Mouse (Mus musculus) ES-Bruce4 (cell line): Measurements from ENCODE around the gene Tlr12. TPM values are rescaled to one million over a fixed set of nuclear protein-coding genes. Genes with fewer than 3 reads are reported as not detected.

Source experiments
- H3K27ac ChIP-seq: 2 replicates; pipeline ENCODE4 v1.5.1; 2012; ENCODE audit warnings: low read length, inconsistent platforms; ENCODE audit not compliant: insufficient read depth
- H3K27me3 ChIP-seq: 2 replicates; pipeline ENCODE4 v1.6.1; 2012; ENCODE audit warnings: mild to moderate bottlenecking, low read length, inconsistent platforms; ENCODE audit not compliant: control insufficient read depth, poor library complexity, insufficient read depth, severe bottlenecking
- H3K36me3 ChIP-seq: 2 replicates; pipeline ENCODE4 v1.6.1; 2012; ENCODE audit warnings: inconsistent platforms, mild to moderate bottlenecking, low read length, moderate library complexity; ENCODE audit not compliant: control insufficient read depth, poor library complexity, insufficient read depth, severe bottlenecking
- H3K4me1 ChIP-seq: one replicate; pipeline ENCODE4 v1.8.1; 2011; ENCODE audit warnings: low read length; ENCODE audit not compliant: control insufficient read depth, insufficient read depth
- H3K4me3 ChIP-seq: 2 replicates; pipeline ENCODE4 v1.5.1; 2011; ENCODE audit warnings: low read depth, mild to moderate bottlenecking, low read length
- H3K9ac ChIP-seq: 2 replicates; pipeline ENCODE4 v1.6.1; 2012; ENCODE audit warnings: low read depth, mild to moderate bottlenecking, inconsistent platforms; ENCODE audit not compliant: poor library complexity, severe bottlenecking
- H3K9me3 ChIP-seq: replicated peaks from 2 replicates; pipeline ENCODE4 v1.6.1; 2012; ENCODE audit warnings: mild to moderate bottlenecking, low read length, inconsistent platforms; ENCODE audit not compliant: control insufficient read depth, poor library complexity, insufficient read depth, severe bottlenecking
- CTCF ChIP-seq: IDR thresholded peaks from one replicate; pipeline ENCODE4 v1.8.1; 2011; ENCODE audit warnings: low read depth, low read length
- EP300 ChIP-seq: IDR thresholded peaks from 2 replicates; pipeline ENCODE4 v1.6.1; 2011; ENCODE audit warnings: low read depth, low read length; ENCODE audit not compliant: insufficient read depth
- POLR2A ChIP-seq: IDR thresholded peaks from one replicate; pipeline ENCODE4 v1.8.1; 2011; ENCODE audit warnings: low read length; ENCODE audit not compliant: insufficient read depth
- polyA plus RNA-seq: library from polyadenylated mRNA; stranded (reverse); fragments of >200 nt; gene quantifications from 2 replicates; pipeline ENCODE4 v1.2.4, GENCODE M21; 2011; ENCODE audit warnings: low read depth; ENCODE audit not compliant: missing spikeins, insufficient read depth, insufficient read length

Gene Tlr12
- polyA plus RNA-seq, 1 experiment: not detected

DNA sequence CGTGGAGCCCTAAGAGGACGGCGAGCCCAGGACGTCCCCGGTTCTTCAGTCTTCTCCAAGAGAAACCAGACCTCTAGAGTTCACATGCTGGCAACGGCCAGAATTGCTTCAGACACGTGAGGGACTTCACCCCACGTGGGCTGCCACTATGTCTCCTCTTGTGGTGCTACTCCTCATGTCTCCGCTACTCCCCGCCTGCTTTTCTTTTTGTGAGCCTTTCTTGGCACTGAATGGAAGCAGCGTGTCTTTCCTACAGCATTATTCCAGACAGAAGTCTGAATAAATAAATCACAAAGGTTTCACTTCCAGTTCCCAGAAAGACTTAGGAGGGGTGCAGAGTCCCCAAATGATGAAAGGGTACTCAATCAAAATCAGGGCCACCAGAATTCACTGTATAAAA is 10.8 kb downstream of the Tlr12 start:
- no peak overlapping the region for H3K27ac ChIP-seq
- H3K4me1 ChIP-seq: no peaks in the 10 kb centered on the region
- H3K36me3 ChIP-seq: peaks cover 7% of the 10 kb centered on the region; the same call in 1 of the 2 replicates
- no peaks in the 10 kb centered on the region for H3K27me3 ChIP-seq
- H3K9me3 ChIP-seq: no peaks in the 10 kb centered on the region
- H3K9ac ChIP-seq: no peak overlapping the region
- no peak overlapping the region for H3K4me3 ChIP-seq
- TF ChIP-seq CTCF (no peak), POLR2A (no peak), EP300 (no peak)

DNA sequence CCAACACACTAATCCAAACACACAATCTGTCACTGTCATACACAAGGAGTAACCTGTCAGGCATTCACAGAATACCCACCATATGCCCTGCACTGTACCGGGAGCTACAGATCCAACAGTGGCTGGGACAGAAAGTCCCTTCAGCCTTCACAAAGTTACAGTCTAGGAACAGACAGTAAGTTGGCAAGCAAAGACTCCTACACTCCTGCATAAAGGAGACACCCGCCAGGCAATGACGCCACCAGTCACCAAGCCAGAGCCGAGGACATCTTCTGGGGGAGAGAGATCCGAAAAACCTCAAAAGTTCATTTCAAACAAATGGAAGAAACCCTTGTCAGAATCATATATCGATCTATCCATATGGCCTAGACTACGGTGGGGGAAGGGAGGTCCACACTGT is 11.8 kb downstream of the Tlr12 start:
- TF ChIP-seq POLR2A: no peak
- TF ChIP-seq CTCF: no peak
- no peak for TF ChIP-seq EP300
- Histone ChIP-seq H3K4me3 (no peak overlapping the region), H3K9me3 (no peaks in the 10 kb centered on the region), H3K9ac (no peak overlapping the region), H3K36me3 (peaks cover 7% of the 10 kb centered on the region; the same call in 1 of the 2 replicates), H3K27me3 (no peaks in the 10 kb centered on the region), H3K4me1 (no peaks in the 10 kb centered on the region), H3K27ac (no peak overlapping the region)

DNA sequence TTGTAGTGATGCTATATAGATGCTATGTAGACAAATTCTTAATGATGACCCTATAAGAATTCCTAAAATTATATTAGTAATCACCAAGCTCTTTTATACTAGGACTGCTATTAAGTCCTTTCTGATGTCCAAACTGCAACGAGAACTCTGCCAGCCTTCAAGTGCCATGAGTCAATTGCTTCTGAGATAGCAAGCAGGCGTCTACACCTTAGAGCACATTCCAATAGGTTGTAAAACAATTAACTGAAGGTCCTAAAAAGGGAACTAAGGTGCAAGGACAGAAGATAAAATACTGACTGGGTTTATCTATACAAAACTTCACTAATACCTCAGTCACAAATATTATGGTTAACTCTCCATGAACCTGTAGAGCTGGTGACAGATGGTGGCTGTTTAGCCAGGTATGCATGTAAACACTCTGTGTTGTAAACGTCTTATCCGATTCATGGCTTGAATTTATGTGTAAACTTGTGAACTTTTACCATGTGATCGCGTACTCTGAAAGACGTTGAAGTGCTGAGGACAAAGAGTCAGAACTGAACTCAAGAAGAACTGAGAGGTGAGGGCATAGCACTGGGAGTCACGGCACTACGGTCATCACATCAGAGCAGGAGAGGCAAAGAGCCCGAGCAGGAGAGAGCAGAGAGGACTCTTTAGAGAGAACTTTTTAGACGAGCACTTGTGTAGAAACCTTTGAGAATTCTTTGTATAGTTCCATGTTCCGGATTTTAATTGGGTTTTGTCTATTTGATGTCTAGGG is 20.4 kb downstream of the Tlr12 start:
- Histone ChIP-seq H3K4me1 (no peaks in the 10 kb centered on the region), H3K4me3 (no peak overlapping the region), H3K27me3 (no peaks in the 10 kb centered on the region), H3K9ac (no peak overlapping the region), H3K36me3 (peaks cover under 1% of the 10 kb centered on the region; the same call in 1 of the 2 replicates), H3K9me3 (no peaks in the 10 kb centered on the region), H3K27ac (no peak overlapping the region)
- TF ChIP-seq POLR2A (no peak), CTCF (no peak), EP300 (no peak)

DNA sequence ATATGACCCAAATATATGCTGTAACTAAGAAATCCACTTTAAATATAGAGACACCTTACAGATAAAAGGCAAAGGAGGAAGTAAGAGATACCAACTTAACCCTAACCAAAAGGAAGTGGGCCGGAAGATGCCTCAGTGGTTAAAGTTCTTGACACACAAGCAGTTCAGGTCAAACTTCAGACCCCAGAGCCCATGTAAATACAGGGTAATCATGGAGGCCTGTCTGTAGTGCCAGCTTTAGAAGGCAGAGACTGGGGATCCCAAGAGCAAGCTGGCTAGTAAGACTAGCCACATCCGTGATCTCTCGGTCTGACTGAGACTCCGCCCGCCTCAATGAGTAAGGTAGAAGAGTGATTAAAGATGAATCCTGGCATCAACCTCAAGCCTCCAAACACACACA is 24.4 kb downstream of the Tlr12 start:
- peaks cover 3% of the 10 kb centered on the region for H3K36me3 ChIP-seq
- H3K9me3 ChIP-seq: no peaks in the 10 kb centered on the region
- TF ChIP-seq EP300: no peak
- TF ChIP-seq CTCF: no peak
- TF ChIP-seq POLR2A: no peak
- no peak overlapping the region for H3K9ac ChIP-seq
- no peaks in the 10 kb centered on the region for H3K27me3 ChIP-seq
- H3K27ac ChIP-seq: no peak overlapping the region
- H3K4me3 ChIP-seq: no peak overlapping the region
- H3K4me1 ChIP-seq: no peaks in the 10 kb centered on the region

DNA sequence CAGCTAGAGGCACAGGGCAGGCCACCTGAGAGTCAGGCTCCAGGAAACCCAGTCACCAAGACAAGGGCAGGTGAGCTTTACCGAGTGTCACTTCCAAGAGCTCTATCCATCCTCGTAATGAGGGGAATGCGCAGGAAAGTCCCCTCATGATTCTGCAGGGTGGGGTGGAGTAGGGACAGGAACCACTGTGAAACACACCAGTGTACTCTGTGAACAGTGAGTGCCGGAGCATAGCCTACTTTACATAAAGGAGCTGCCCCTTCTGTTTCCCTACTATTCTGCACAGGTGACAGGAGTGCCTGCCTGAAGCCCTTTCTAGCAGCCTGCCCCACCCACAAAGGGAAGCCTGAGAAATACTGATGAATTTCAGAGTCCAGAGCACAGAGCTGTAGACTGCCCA is 25.1 kb downstream of the Tlr12 start:
- Histone ChIP-seq H3K9ac (no peak overlapping the region), H3K27ac (no peak overlapping the region), H3K9me3 (no peaks in the 10 kb centered on the region), H3K36me3 (peaks cover 3% of the 10 kb centered on the region), H3K4me3 (no peak overlapping the region), H3K4me1 (no peaks in the 10 kb centered on the region), H3K27me3 (no peaks in the 10 kb centered on the region)
- TF ChIP-seq EP300 (no peak), POLR2A (no peak), CTCF (no peak)

DNA sequence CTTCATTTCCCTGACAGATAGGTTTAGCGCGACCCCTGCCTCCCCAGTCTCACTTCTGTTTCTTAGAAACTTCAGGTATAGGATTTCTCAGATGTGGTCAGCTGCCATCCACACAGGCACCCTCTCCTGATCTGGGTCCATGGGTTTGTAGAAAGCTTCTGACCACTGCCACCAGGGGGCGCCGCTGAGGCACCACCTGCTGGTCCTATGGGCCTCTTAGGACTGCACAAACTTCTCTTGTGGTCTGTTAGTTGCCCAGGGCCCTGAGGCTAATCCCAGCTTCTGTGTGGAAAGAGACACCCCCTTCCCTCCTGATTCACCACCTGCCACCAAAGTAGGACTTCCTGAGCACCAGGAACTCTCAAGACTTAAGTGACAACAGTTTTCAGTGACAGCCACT is 39.2 kb downstream of the Tlr12 start:
- H3K9ac ChIP-seq: no peak overlapping the region
- H3K36me3 ChIP-seq: peaks cover under 1% of the 10 kb centered on the region; the same call in 1 of the 2 replicates
- H3K9me3 ChIP-seq: peaks cover 27% of the 10 kb centered on the region
- no peaks in the 10 kb centered on the region for H3K4me1 ChIP-seq
- H3K27ac ChIP-seq: no peak overlapping the region
- no peak overlapping the region for H3K4me3 ChIP-seq
- TF ChIP-seq POLR2A: no peak
- TF ChIP-seq CTCF: peak; percentile 59
- H3K27me3 ChIP-seq: no peaks in the 10 kb centered on the region
